Mouse (Mus musculus): ENCODE results near the gene Snapin.
A peak's percentile ranks its signal among the peaks of the same experiment; 100 is the strongest.

The Snapin gene

DNA sequence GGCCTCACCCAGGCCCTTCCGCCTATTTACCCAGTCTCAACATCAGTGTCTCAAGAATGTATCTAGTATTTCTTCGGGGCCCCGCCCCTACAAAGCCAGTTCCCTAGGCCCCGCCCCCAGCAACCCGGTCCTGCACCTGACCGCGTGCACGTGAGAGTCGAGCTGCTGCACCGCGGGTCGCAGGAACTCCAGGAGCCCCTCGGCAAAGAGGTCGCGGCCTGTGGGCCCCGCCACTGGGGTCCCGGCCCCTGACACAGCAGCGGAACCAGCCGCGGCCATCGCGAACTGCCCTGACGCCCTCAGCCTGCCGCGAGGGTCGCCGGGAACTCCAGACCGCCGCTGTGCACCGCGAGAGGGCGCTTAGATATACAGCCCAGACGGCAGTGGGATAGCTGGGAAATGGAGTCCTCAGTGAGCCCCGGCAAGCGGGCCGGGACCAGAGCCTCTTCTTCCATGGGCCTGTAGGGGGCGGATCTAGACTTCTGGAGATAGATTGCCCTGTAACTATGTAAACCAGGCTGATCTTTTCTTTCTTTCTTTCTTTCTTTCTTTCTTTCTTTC lies at the start of gene Snapin:
Gene Snapin (minus strand): TSS at position 338 of the 561 bp plus-strand sequence.
- peak; percentile 97 for DNase-seq (ENCODE audit: low read depth, low spot score)

DNA sequence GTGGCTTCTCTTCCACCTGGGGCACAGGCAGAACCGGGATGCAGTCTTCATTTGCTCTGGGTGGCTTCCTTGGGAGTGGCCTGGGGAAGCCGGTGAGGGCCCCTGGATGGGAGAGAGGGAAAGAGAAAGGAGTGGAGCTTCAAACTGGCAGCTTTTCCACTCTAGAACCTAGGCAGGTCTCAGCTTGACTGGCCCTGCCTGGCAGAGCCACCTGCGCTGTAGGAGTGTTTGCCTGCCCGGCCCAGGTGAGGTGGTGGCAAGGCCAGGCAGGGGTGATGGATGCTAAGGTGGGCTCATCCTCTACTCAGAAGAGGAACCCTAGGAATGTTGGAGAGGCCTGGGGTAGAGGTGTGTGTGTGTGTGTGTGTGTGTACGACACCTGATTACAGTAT lies 47.1 kb upstream of the Snapin start:
- DNase-seq (ENCODE audit: low read depth, low spot score): no peak

DNA sequence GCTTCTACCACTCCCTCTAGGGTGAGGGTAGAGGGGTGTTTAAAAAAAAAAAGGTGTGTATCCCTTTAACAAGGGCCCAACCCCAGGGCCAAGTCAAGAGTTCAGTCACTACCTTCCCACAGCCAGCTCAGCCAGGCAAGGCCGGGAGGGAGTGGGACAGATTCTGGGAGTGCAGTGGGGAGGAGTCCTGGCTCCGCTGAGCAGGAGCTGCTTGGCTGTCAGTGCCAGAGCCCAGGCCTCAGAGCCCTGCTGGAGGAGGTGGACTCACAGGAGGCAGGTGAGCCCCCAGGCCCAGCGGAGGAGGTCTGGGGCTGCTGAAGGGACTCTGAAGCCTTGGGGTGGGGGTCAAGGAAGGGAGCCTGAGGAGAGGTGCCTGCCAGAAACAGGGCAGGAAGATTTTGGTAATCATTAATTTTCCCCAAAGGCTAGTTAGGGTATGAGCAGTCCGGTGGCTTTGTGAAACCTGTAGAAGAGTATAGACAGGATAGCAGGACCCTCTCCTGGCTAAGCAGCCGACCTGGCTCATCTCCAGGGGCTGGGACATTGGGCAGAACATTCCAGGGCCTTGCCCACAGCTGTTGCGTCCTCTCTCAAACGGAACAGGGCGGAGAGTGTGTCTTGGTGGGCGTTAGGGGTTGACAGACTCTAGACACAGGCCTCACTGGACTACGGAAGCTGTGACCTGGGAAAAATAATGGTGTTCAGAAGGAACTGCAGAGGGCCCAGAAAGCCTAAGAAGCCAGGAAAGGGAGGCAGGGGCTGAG lies 46.5 kb upstream of the Snapin start, which contains the start of gene S100a16:
Gene S100a16 (plus strand): TSS at position 114 of the 764 bp plus-strand sequence.
- no peak for DNase-seq (ENCODE audit: low read depth, low spot score)

DNA sequence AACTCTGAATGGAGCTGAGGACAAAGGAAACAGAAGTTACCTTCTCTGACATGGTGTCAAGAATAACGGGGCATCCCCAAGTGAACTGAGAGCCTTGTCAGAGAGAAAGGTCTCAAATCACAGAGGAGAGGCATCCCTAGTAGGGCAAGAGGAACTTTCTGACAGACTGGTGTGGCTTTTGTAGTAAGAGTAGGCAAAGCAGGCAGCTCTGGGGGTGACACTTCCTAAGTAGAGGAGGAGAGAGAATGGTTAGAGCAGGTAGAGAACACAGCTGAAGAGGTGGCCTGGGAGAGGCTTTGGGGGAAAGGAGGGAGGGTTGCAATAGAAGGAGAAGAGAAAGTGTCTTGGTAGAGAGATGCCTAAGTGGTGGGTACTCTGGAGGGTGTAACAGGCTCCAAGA lies 44.6 kb upstream of the Snapin start:
- DNase-seq (ENCODE audit: low read depth, low spot score): no peak

DNA sequence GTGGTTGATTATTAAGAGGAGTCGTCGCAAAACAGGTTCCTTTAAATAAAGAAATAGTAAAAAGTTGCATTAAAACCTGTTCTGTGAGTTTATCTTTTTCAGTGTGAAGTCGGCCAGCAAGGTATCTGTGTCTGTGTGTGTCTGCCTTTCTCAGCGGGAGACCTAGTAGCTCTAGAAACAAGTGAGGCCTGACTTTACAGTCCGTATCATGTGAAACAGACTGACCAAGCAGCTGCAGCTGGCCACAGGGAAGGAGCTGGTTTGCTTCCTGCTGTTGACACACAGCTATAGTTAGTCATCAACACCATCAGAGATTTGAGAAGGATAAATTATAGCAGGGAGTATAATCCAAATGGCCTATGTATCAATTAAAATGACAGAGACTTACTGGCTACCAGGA lies 40.9 kb upstream of the Snapin start:
- no peak for DNase-seq (ENCODE audit: low read depth, low spot score)

DNA sequence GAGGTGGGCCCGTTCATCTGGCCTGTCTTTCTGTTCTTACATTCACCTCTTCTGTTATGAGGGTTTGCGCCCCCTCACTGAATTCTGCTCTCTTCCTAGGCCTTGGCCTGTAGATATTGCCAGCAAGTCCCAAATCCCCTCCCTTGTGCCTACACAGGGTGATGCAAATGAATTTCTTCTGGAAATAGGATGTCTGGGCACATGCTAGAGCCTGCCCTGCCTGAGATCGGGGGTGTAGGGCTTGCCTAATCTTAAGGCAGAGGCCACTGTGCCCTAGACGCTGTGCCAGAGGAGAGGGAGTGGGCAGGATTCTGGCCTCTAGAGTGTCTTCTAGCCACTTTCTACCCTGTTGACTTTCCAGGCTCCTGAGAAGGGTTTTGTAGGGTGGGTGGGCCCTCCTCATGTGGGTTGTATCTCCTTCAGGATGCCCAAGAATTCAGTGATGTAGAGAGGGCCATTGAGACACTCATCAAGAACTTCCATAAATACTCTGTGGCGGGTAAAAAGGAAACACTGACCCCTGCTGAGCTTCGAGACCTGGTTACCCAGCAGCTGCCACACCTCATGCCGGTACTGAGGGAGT lies 36.5 kb upstream of the Snapin start:
- no peak for DNase-seq (ENCODE audit: low read depth, low spot score)

DNA sequence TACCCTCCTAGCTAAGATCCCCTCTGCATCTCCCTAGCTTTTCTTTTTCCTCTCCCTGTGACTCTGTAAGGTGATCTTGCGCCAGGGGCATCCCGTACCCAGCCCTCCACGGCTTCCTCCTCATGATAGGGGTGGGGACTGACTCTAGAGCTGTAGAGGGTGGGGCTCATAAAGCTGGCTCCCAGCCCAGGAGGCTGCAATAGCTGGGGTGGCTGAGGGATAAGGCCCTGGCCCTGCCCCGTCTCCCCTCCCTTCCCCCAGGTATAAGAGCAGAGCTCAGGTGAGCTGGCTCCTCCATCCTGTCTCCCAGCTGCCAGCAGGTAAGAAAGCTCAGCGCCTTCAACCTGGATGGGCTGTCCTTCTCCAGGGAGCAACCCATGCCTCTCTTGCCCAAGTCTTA lies 35.7 kb upstream of the Snapin start, which contains the start of gene S100a14:
Gene S100a14 (plus strand): TSS at position 277 of the 400 bp plus-strand sequence.
- no peak for DNase-seq (ENCODE audit: low read depth, low spot score)

DNA sequence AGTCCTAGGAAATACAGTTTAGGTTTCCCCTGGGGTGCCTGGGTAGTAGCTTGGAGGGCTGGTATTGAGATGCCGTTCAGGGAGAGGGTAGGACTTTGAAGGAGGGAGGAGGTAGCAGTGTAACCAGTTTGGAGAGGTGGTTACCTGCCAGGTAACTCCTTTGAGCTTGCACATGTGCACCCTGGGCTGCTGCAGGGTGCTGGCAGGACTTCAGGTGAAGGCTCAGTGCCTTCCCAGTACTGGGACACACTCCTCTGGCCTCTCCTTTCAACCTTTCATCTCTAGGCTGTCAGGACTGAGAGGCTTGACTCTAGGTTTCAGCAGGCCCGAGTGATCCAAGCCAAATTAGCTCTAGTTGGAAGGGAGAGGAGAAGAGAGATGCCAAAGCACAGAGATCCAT lies 35.2 kb upstream of the Snapin start:
- DNase-seq (ENCODE audit: low read depth, low spot score): no peak

DNA sequence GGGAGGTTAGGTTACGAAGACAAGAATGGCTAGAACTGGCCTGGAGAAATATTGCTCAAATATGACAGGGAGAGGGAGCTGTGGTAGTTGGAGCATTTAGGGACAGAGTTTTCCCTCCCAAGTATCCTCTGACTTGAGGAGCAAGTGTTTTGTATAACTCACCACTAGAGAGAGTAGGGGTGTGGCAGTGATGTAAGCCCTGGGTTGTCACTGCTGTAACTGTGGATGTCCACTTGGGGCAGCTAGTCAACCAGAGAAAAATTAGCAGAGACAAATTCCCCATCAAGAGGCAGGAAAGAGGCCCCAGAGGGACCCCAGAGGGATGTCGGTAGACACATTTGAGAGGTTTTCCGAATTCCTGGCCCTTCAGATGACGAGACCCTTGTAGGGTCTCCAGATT lies 34.6 kb upstream of the Snapin start:
- peak; percentile 71 for DNase-seq (ENCODE audit: low read depth, low spot score)

DNA sequence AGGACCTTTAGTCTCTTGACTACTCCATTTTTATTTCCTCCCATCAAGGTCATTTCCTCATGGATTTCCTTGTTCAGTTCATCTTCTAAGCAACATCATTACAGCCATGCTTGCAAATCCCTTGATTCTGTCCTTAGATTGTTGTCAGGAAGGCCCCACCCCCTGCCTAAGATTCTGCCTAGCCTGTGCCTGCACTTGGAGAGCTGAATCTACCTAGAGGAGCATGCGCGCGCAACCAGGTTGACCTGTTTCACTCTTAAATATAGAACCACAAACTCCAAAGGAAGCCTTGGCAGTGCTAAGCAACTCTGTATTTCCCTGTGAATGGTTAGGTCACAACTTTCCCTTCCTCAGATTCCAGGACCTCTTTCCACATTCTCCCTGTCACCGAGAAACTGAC lies 26.9 kb upstream of the Snapin start:
- no peak for DNase-seq (ENCODE audit: low read depth, low spot score)

DNA sequence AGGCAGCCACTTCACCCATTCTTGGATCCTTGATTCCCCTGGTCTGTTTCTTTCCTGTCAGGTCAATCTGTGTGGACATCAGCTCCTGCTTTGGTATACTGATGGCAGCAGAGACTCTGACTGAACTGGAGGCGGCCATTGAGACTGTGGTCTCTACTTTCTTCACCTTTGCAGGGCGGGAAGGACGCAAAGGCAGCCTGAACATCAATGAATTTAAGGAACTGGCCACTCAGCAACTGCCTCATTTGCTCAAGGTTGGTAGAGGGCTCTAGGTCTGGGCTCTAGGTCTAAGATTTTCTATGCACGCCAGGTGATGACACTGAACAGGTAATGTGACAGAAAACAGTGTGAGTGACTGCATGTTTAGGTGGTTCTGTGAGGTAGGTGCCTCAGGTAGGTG lies 25.0 kb upstream of the Snapin start:
- no peak for DNase-seq (ENCODE audit: low read depth, low spot score)

DNA sequence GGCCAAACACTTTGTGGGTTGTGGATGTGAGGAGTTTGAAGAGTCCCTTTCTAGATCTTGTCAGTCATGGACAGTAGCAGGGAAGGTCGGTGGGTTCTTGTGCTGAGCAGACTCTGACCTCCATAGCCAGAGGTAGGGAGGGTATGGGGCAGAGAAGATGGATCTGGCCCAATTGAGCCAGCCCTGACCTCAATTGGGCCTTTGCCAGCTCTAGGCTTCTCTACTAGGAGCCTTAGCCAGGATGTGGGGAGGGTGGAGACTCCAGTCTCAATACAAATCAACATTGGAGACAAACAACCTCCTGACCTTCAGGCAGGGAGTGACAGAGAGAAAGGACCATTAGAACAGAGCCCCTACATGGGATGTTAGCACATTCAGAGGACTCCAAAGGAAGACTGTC lies 24.4 kb upstream of the Snapin start:
- peak; percentile 18 for DNase-seq (ENCODE audit: low read depth, low spot score)

DNA sequence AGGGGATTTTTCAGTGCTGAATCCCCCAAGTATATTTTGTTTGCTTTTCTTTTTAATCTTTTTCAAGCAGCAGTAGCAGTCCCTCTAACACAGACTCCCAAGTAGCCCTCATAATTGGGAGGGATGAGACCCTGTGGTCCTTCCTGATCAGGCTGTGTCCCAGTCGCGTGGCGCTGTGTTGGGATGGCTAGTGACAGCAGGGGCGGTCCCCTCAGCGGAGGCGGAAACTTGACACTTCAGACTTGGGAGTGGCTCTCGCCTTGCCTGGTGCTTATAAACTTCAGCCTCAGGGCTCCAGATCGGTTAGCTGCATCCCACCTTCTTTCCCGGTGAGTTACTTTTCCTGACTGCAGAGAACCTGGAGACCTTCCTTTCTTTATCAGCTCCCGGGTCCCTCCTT lies 23.9 kb upstream of the Snapin start:
- peak; percentile 75 for DNase-seq (ENCODE audit: low read depth, low spot score)

DNA sequence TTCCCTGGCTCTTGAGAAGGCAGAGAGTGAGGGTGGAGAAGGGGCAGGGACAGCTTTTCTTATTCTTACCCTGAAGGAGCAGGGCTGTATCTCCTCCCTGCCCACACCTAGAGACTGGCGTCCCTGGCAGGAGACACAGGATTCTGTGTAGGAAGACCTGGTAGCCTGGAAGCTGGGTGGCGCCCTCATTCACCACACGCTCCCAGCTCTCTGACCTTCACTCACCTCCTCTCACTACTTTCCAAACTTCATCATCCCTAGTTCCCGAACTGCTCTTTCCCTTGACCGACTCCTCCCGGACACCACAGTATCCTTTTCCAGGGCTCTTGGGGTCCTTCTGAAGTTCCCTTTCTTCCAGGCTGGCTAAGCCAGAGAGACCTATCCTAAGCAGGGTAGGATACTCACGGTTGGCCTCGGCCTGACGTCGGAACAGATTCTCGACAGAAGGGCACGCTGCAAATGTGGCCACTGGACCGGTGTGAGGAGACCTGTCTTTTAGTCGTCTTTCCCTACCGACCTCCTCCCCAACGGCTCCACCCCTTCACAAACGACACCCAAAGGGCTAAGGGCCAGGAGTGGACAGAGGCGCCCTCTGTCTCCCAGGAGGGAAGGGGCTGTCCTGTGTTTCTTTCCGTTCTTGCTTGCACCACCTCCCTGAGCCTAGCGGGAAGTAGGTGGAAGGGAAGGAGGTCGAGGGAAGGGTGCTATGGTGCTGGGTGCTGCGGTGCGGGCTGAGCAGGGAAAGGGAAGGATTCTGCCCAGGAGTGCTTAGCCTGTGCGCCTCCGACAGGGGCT lies 23.2 kb upstream of the Snapin start, which contains the start of the genes S100a1 and S100a13:
Gene S100a1 (minus strand): TSS at position 597 of the 795 bp plus-strand sequence.
Gene S100a13 (plus strand): TSS at position 640 of the 795 bp plus-strand sequence.
- peak; percentile 43 for DNase-seq (ENCODE audit: low read depth, low spot score)

DNA sequence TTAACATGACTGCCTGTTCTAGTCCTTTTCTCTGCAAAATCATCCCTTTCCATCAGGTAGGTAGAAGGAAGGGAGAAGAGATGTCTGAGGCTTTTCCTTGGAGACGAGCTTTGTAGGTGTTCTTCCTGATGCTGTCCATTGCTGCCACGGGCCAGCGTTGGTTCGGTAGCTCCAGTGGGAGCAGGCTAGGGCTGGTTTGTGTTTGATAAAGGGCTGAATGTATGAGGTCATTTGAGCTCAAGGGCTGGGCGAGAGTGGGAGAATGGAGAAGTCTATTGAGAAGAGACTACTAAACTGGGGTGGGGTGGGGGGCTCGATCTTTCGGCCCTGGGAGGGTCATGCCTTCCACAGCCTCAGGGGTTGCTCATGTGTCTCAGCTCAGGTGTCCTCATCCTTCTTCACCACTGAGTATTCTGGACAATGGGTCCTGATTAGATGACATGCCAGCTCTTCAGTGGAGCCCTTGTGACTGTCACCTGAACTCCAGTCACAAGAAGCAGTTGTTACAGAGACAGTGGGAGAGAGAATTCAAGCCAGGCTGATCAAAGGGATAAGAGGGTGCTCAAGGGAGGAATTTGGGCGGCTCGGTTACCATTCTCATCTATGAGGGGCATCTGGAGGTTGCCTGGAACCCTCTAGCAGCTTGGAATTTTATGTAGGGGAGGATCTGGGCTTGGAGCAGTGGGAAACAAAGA lies 22.3 kb upstream of the Snapin start:
- no peak for DNase-seq (ENCODE audit: low read depth, low spot score)

DNA sequence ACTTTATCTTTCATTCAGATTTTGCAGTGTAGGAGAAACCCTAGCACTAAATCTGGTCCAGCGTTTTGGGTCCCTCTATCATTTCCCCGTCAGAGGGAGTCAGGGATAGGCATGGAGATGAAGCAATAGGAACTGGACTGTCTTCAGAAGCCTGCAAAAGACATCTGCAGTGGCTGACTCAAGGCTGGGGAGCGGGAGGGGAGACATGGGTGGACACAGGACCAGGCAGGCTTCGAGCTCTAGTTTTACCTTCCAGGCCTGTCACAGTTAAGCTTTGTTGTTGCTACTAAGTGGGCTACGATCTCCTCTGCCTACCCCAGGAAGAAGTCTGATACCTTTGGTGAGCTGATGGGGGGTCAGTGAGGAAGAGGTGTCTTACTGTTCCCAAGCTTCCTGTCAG lies 21.4 kb upstream of the Snapin start:
- DNase-seq (ENCODE audit: low read depth, low spot score): no peak

DNA sequence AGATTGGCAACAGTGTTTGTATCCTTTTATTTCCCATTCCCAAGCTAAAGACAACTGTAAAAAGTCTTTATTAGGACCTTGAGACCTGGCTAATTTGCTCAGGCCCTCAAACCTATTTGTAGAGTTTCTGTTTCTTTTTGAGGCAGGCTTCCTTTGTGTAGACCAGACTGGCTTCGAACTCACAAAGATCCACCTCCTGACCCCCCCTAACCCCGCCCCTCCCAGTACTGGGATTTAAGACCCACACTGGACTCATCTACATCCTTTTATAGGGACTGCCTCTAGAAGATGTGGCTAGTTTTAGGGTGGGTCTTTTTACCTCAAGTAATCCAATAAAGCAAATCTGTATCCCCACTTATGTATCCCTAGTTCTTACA lies 18.9 kb upstream of the Snapin start:
- no peak for DNase-seq (ENCODE audit: low read depth, low spot score)

DNA sequence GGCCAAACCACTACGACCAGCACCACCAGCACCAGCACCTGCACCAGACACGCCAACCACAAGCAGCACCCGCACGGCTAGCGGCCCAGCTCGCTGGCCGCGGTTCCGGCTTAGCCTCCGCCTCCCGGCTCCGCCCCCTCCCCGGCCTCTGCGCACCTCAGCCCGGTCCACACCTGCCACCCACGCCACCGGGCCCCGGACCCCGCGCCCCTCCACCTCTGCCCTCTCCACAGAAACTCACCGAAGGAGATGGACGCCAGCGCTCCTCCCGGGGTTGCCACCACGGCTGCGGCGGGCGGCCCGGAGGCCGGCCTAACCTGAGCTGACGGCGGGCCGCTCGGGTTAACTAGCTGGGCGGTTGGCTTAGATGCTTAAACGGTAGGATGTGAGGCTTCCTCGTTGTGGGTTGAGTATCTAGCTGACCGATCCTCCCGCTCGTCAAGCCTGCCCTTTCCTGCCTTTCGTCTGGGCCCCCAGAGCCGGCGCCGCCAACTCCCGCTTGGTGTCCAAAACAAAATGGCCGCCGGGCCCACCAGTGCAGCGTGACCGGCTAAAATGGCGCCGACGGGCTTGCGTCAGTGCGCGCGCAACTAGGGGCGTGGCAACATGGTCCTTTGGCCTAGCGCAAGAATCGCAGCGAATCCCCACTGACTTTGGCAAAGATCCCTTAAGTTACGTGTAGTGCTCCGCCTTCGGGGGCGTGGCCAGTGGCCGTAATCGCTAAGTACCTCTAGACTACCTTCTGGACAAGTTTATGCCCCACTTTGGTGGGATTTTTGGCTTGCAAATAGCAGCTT lies 18.3 kb upstream of the Snapin start, which contains the start of gene Chtop:
Gene Chtop (minus strand): TSS at position 549 of the 797 bp plus-strand sequence.
- DNase-seq (ENCODE audit: low read depth, low spot score): peak; percentile 100

DNA sequence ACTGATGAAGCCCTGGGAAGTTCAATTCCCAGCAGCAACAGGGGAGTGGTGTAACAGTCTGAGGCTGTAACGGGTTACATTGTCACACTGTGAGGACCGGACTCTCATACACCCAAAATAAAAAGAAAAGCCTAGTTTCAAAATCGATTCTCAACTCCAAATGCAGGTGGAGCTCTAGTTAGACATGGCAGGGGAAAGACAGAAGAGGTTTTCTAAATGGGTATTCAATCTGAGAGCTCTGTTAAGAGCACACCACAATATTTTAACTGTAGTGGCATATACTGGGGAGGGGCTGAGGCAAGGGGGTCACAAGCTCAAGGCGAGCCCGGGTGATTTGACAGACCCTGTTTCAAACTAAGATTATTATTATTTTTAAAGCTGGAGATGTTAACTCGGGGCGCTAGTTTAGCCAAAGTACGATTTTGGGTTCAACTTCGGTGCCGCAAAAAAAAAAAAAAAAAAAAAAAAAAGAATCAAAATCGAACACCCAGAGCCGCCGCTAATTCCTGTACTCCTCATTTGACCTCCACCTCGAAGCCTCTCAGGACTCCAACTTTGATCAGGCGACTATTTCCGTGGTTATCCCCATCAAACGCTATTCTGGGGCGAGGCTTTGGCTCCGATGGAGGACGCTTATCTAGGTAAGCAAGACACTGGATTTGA lies 17.6 kb upstream of the Snapin start:
- DNase-seq (ENCODE audit: low read depth, low spot score): peak; percentile 35

DNA sequence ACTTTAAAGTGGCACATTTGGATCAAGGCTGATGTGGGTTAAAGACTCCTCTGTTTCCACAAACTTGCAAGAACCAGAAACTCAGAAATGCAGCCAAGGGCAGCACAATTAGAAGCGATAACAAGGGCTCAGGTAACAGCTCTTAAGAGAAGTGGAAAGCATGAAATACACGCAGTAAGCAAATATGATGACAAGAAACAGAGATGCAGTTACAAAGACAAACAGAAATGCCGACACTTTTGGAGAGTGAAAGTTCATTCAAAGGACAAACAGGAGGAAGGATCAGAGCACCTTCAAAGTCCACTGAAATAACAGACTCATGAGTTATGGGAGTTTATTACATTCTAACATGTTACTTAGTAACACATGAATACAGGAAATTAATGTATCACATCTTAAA lies 15.5 kb upstream of the Snapin start:
- no peak for DNase-seq (ENCODE audit: low read depth, low spot score)
